In genomic region chr16:33387420-33387819, GRCm38 (mm10) we compare ENCODE assay signal across 22 mouse cellular contexts. TPM values are rescaled to one million over a fixed set of nuclear protein-coding genes. Genes with fewer than 3 reads are reported as not detected.
DNase-seq lines count a peak whose midpoint lies in the region; ATAC-seq and TF ChIP-seq lines count a peak whose summit lies in the region.
"Had no signal": no experiment of that assay in that cellular context is flagged by ENCODE, and none has a peak within 500 bp of the region (broad histone marks: within the 10 kb centered on the region; RNA-seq: fewer than 3 reads in every experiment).

No protein-coding gene starts in this region.

- DNase-seq in forebrain, postnatal 0 days, result no peak
- DNase-seq: adrenal gland, adult 2 months; adrenal gland, postnatal 10 days; adrenal gland, postnatal 25 days; cerebellum, adult 11 months; cerebellum, adult 18-20 months; cerebellum, adult 8-10 months; cerebellum, adult 9-11 months; cerebellum, postnatal 14 days; cerebellum, postnatal 36 days; embryo, embryonic 11 days had no signal

- H3K9me3 ChIP-seq in hindbrain, embryonic 13.5 days, result no peaks in the 10 kb centered on the region
- no peaks in the 10 kb centered on the region for H3K9me3 ChIP-seq in hindbrain, embryonic 12.5 days (replicated peaks)
- no peaks in the 10 kb centered on the region for H3K9me3 ChIP-seq in forebrain, postnatal 0 days (ENCODE audit: low read length)
- H3K9me3 ChIP-seq: embryonic facial prominence, embryonic 13.5 days; embryonic facial prominence, embryonic 15.5 days; forebrain, embryonic 10.5 days; forebrain, embryonic 12.5 days had no signal

- no peaks in the 10 kb centered on the region for H3K27me3 ChIP-seq in hindbrain, embryonic 13.5 days
- H3K27me3 ChIP-seq in hindbrain, embryonic 12.5 days, result no peaks in the 10 kb centered on the region
- no peaks in the 10 kb centered on the region for H3K27me3 ChIP-seq in forebrain, postnatal 0 days (ENCODE audit: insufficient read depth, low read length)
- H3K27me3 ChIP-seq: embryonic facial prominence, embryonic 13.5 days; embryonic facial prominence, embryonic 15.5 days; forebrain, embryonic 12.5 days had no signal

- WGBS in hindbrain, embryonic 13.5 days, result 95% methylated on average over 2 of the region's 2 CpGs
- 91% methylated on average over 2 of the region's 2 CpGs for WGBS in hindbrain, embryonic 12.5 days
- WGBS in forebrain, postnatal 0 days, result 97% methylated on average over 2 of the region's 2 CpGs

- H3K4me2 ChIP-seq in hindbrain, embryonic 13.5 days, result no peak overlapping the region
- no peak overlapping the region for H3K4me2 ChIP-seq in hindbrain, embryonic 12.5 days (replicated peaks)
- no peak overlapping the region for H3K4me2 ChIP-seq in forebrain, postnatal 0 days (ENCODE audit: low read depth)
- H3K4me2 ChIP-seq: embryonic facial prominence, embryonic 13.5 days; embryonic facial prominence, embryonic 15.5 days; forebrain, embryonic 12.5 days had no signal

- H3K4me3 ChIP-seq in hindbrain, embryonic 13.5 days, result no peak overlapping the region
- no peak overlapping the region for H3K4me3 ChIP-seq in hindbrain, embryonic 12.5 days
- no peak overlapping the region for H3K4me3 ChIP-seq in embryonic fibroblast, embryonic 13.5 days (ENCODE audit: insufficient read depth, low read length)
- H3K4me3 ChIP-seq in forebrain, postnatal 0 days (ENCODE audit: low read depth, low read length), result no peak overlapping the region
- H3K4me3 ChIP-seq: embryonic facial prominence, embryonic 13.5 days; embryonic facial prominence, embryonic 15.5 days; erythroblast, embryonic 14.5 days; forebrain, embryonic 10.5 days; forebrain, embryonic 12.5 days had no signal

- no peak for ATAC-seq in hindbrain, embryonic 13.5 days (ENCODE audit: low FRiP score)
- no peak for ATAC-seq in hindbrain, embryonic 12.5 days (ENCODE audit: low FRiP score)
- no peak for ATAC-seq in erythroblast, adult 5-6 weeks (replicated peaks; ENCODE audit: low FRiP score, poor library complexity, severe bottlenecking)
- no peak for ATAC-seq in forebrain, postnatal 0 days
- ATAC-seq: forebrain, embryonic 14.5 days; forebrain, embryonic 16.5 days had no signal

- 0 out of 2 replicates have a peak overlapping the region, but pooled peaks have one; percentile 0 for H3K27ac ChIP-seq in hindbrain, embryonic 13.5 days
- H3K27ac ChIP-seq in hindbrain, embryonic 12.5 days, result no peak overlapping the region
- peak overlapping the region; percentile 98 for H3K27ac ChIP-seq in embryonic fibroblast, embryonic 13.5 days (ENCODE audit: insufficient read depth, low read length)
- no peak overlapping the region for H3K27ac ChIP-seq in forebrain, postnatal 0 days (ENCODE audit: low read depth, low read length)
- H3K27ac ChIP-seq: embryonic facial prominence, embryonic 13.5 days; embryonic facial prominence, embryonic 15.5 days; forebrain, embryonic 10.5 days; forebrain, embryonic 12.5 days had no signal

- TF ChIP-seq CTCF in embryonic fibroblast, embryonic 13.5 days (IDR thresholded peaks at IDR 0.05; ENCODE audit: borderline replicate concordance, insufficient read depth, low read length), result no peak
- no peak for TF ChIP-seq CTCF in forebrain, postnatal 0 days (IDR thresholded peaks at IDR 0.05; ENCODE audit: low read depth)

- peaks cover 15% of the 10 kb centered on the region for H3K4me1 ChIP-seq in hindbrain, embryonic 13.5 days (replicated peaks)
- peaks cover 6% of the 10 kb centered on the region for H3K4me1 ChIP-seq in hindbrain, embryonic 12.5 days
- H3K4me1 ChIP-seq in embryonic fibroblast, embryonic 13.5 days (ENCODE audit: control insufficient read depth, insufficient read depth, low read length), result peaks cover 7% of the 10 kb centered on the region; the same call in 1 of the 2 replicates
- 0 out of 2 replicates have a peak, but pooled peaks cover 2% of the 10 kb centered on the region for H3K4me1 ChIP-seq in forebrain, postnatal 0 days (ENCODE audit: insufficient read depth)

- H3K9ac ChIP-seq in hindbrain, embryonic 13.5 days, result no peak overlapping the region
- no peak overlapping the region for H3K9ac ChIP-seq in hindbrain, embryonic 12.5 days
- H3K9ac ChIP-seq in forebrain, postnatal 0 days, result no peak overlapping the region
- H3K9ac ChIP-seq: embryonic facial prominence, embryonic 13.5 days; embryonic facial prominence, embryonic 15.5 days; forebrain, embryonic 12.5 days had no signal

- no peaks in the 10 kb centered on the region for H3K36me3 ChIP-seq in hindbrain, embryonic 13.5 days
- no peaks in the 10 kb centered on the region for H3K36me3 ChIP-seq in hindbrain, embryonic 12.5 days
- H3K36me3 ChIP-seq in forebrain, postnatal 0 days (ENCODE audit: insufficient read depth), result no peaks in the 10 kb centered on the region
- H3K36me3 ChIP-seq: embryonic facial prominence, embryonic 13.5 days; embryonic facial prominence, embryonic 15.5 days; forebrain, embryonic 12.5 days had no signal

- no peak for TF ChIP-seq POLR2A in embryonic fibroblast, embryonic 13.5 days (IDR thresholded peaks at IDR 0.05; ENCODE audit: low read depth, low read length)

RNA-seq across cellular contexts. Expression of gene Zfp148, which starts 6.8 kb away (rescaled TPM):
- polyA plus RNA-seq in hindbrain, embryonic 13.5 days (2015; fragmentation: Nextera tagmentation; extraction: Ambion mirVana), result 50.6 and 52.3 TPM in 2 replicates
- polyA plus RNA-seq in hindbrain, embryonic 12.5 days (2016; fragmentation: Nextera tagmentation; extraction: Ambion mirVana), result 59.0 and 62.5 TPM in 2 replicates
- 65.7 and 80.8 TPM in 2 replicates for polyA plus RNA-seq in embryonic fibroblast, embryonic 13.5 days (2011; ENCODE audit: insufficient read length, low read depth, missing spikeins)
- total RNA-seq in erythroblast, adult 5-6 weeks (2015; ENCODE audit: low replicate concordance), result 11.5 and 15.7 TPM in 2 replicates
- 5.8 and 7.2 TPM in 2 replicates for total RNA-seq in erythroblast, adult 5-6 weeks (2017; ENCODE audit: low replicate concordance)
- total RNA-seq in forebrain, postnatal 0 days (2014; rRNA removed), result 38.3 and 54.0 TPM in 2 replicates
- 44.4 and 59.2 TPM in 2 replicates for polyA plus RNA-seq in forebrain, postnatal 0 days (2015; fragmentation: Nextera tagmentation; extraction: Ambion mirVana)

Comparison
In these comparisons a context has a peak if more than half of its experiments do, and no peak if none do; other contexts are left out.
1. H3K27ac ChIP-seq: peak in hindbrain, embryonic 13.5 days (single experiment) and embryonic fibroblast, embryonic 13.5 days (single experiment); none in hindbrain, embryonic 12.5 days (single experiment) and forebrain, postnatal 0 days (single experiment).